Mouse (Mus musculus) adrenal gland, adult (tissue): Measurements from ENCODE around the gene Hibch.
A peak's percentile ranks its signal among the peaks of the same experiment; 100 is the strongest.
"Not testable (repeated sequence)": the region's sequence is repeated elsewhere in the genome, so short reads cannot be mapped to it uniquely, and the experiment has no call there.

Experiments used
- DNase-seq, 2 experiments: peaks; one replicate each; pipeline ENCODE4 v3.0.0; 2022 to 2023; ENCODE audit warnings: low spot score in 1 of 2; ENCODE audit not compliant: inconsistent age in 2 of 2

Hibch gene

GRCm38 (mm10) chr1:52867876-52868275, 23.1 kb downstream of the Hibch start:
- no peak for DNase-seq

- DNase-seq = no peak
Observed at GRCm38 (mm10) chr1:52884208-52884607, 39.5 kb downstream of the Hibch start.

- DNase-seq = no peak
Observed at GRCm38 (mm10) chr1:52909783-52910182, 65.1 kb downstream of the Hibch start.

- DNase-seq = no peak
Observed at GRCm38 (mm10) chr1:52916655-52917054, 71.9 kb downstream of the Hibch start.

GRCm38 (mm10) chr1:52918897-52919296, 74.2 kb downstream of the Hibch start:
- DNase-seq = not testable (repeated sequence)

GRCm38 (mm10) chr1:52924482-52924881, 79.8 kb downstream of the Hibch start:
- DNase-seq = not testable (repeated sequence)

GRCm38 (mm10) chr1:52934494-52934893, 89.8 kb downstream of the Hibch start:
- no peak for DNase-seq

GRCm38 (mm10) chr1:52939021-52939420, 94.3 kb downstream of the Hibch start:
- DNase-seq = no peak

- DNase-seq = no peak
Observed at GRCm38 (mm10) chr1:52947895-52948294, 103.2 kb downstream of the Hibch start.

- no peak for DNase-seq
Observed at GRCm38 (mm10) chr1:52951146-52951868, 106.6 kb downstream of the Hibch start.

- peak in 1 of 2 experiments; percentile 34 for DNase-seq
Observed at GRCm38 (mm10) chr1:52952143-52952542, 107.4 kb downstream of the Hibch start.

GRCm38 (mm10) chr1:52952551-52953397, 108.0 kb downstream of the Hibch start:
- peak; percentile 11 to 29 for DNase-seq

GRCm38 (mm10) chr1:52953548-52953947, 108.8 kb downstream of the Hibch start:
- DNase-seq = no peak

- DNase-seq = no peak
Observed at GRCm38 (mm10) chr1:52954456-52954855, 109.7 kb downstream of the Hibch start.

GRCm38 (mm10) chr1:52955102-52955501, 110.4 kb downstream of the Hibch start:
- DNase-seq = peak; percentile 34 to 75

- peak in 1 of 2 experiments; percentile 13 for DNase-seq
Observed at GRCm38 (mm10) chr1:52956746-52957145, 112.0 kb downstream of the Hibch start.

- DNase-seq = peak in 1 of 2 experiments; percentile 11
Observed at GRCm38 (mm10) chr1:52960191-52960590, 115.5 kb downstream of the Hibch start.

- DNase-seq = peak in 1 of 2 experiments; percentile 10
Observed at GRCm38 (mm10) chr1:52963097-52963496, 118.4 kb downstream of the Hibch start.

GRCm38 (mm10) chr1:52964581-52964980, 119.9 kb downstream of the Hibch start:
- DNase-seq = peak in 1 of 2 experiments; percentile 6
